Mouse (Mus musculus) liver, adult 2 months (tissue): ENCODE results near the gene Gramd4. TPM values are rescaled to one million over a fixed set of nuclear protein-coding genes. Genes with fewer than 3 reads are reported as not detected.
"Not testable (repeated sequence)": the region's sequence is repeated elsewhere in the genome, so short reads cannot be mapped to it uniquely, and the experiment has no call there.

Experiments used
- DNase-seq: peaks from one replicate; pipeline ENCODE4 v3.0.0-alpha.2; 2011; ENCODE audit warnings: low read depth, low spot score; ENCODE audit errors: extremely low read depth
- H3K27ac ChIP-seq: fragments of 200-500 bp; replicated peaks from 2 replicates; pipeline ENCODE4 v1.5.1; 2012; ENCODE audit warnings: low read depth, mild to moderate bottlenecking, control low read depth, inconsistent platforms, low read length; ENCODE audit not compliant: insufficient read depth
- H3K27me3 ChIP-seq: fragments of 200-500 bp; 2 replicates; pipeline ENCODE4 v1.6.1; 2012; ENCODE audit warnings: mild to moderate bottlenecking, moderate library complexity, low read length, inconsistent platforms; ENCODE audit not compliant: control insufficient read depth, insufficient read depth
- H3K36me3 ChIP-seq: fragments of 200-500 bp; 2 replicates; pipeline ENCODE4 v1.6.1; 2012; ENCODE audit warnings: low read length, inconsistent platforms; ENCODE audit not compliant: control insufficient read depth, insufficient read depth
- H3K4me1 ChIP-seq: fragments of 200-500 bp; 2 replicates; pipeline ENCODE4 v1.6.1; 2011; ENCODE audit warnings: low read length; ENCODE audit not compliant: control insufficient read depth, insufficient read depth
- H3K4me3 ChIP-seq: fragments of 200-500 bp; 2 replicates; pipeline ENCODE4 v1.5.1; 2011; ENCODE audit warnings: low read depth, mild to moderate bottlenecking, control low read depth, low read length, moderate library complexity; ENCODE audit not compliant: insufficient read depth
- H3K79me2 ChIP-seq: fragments of 200-500 bp; 2 replicates; pipeline ENCODE4 v1.6.1; 2012; ENCODE audit warnings: inconsistent platforms, mild to moderate bottlenecking, low read length, moderate library complexity; ENCODE audit not compliant: control insufficient read depth, insufficient read depth
- H3K9ac ChIP-seq: fragments of 200-500 bp; 2 replicates; pipeline ENCODE4 v1.6.1; 2012; ENCODE audit warnings: low read depth, mild to moderate bottlenecking, control low read depth, inconsistent platforms, low read length
- CTCF ChIP-seq: fragments of 200-500 bp; IDR thresholded peaks from 2 replicates; pipeline ENCODE4 v1.5.1; 2011; ENCODE audit warnings: low read depth, low read length, control low read depth
- POLR2A ChIP-seq: fragments of 200-500 bp; IDR thresholded peaks from 2 replicates; pipeline ENCODE4 v1.6.1; 2011; ENCODE audit warnings: low read length, control low read depth; ENCODE audit not compliant: insufficient read depth; ENCODE audit errors: extremely low read depth
- WGBS: fragments of 180-500 bp; shearing (Covaris S2); methylation state at CpG from one replicate; pipeline ENCODE4 v1.1.7; 2018; 5-methylcytosine and 5-hydroxymethylcytosine counted together
- polyA plus RNA-seq: library from polyadenylated mRNA; depleted of rRNA; stranded (reverse); fragments of >200 nt; gene quantifications from 2 replicates; pipeline ENCODE4 v1.2.3, GENCODE M21; 2012
- total RNA-seq: library from RNA; depleted of rRNA; stranded (reverse); fragments of >200 nt; gene quantifications from 2 replicates; pipeline ENCODE4 v1.2.3, GENCODE M21; 2014

The Gramd4 gene
- total and polyA plus RNA-seq, 2 experiments, result 2.4 to 6.0 TPM

DNA sequence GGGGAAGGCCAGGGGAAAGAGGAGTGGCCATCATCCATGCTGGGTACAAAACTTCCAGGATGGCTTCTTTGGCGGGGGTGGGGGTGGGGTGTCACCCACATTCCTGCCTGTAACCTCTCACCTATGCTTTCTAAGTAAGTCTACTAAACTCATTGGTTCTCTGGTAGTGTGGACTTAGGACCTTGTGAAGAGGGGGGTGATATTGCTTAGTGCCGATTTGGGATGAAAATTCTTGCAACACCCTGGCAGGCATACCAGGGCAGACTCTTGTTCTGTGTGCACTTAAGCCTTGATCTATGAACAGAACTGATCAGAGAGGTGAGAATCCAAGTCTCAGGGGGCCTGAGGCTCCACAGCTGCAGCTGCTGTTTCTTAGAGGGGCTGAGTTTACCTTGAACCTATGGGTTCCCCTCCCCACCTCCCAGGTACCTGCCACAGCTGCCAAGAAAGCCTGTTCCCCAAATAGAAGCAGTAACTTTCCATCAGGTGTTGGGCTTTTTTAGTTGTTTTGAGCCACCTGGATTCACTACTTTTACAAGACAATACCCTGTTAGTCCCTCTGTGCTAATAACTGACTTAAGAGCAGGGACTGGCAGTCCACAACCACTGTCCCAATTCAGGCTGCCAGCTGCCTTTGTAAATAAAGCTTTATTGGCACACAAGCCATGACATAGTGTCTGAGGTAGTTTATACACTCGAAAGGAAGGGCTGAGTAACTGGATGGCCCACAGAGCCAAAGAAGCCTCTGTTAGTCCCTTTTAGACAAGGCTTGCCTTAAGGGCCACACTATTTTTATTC is 118.0 kb downstream of the Gramd4 start:
- DNase-seq, result peak; percentile 95
- Histone ChIP-seq H3K4me3 (no peak overlapping the region), H3K79me2 (no peaks in the 10 kb centered on the region), H3K9ac (no peak overlapping the region), H3K27ac (peak overlapping the region; percentile 52; the same call in 1 of the 2 replicates), H3K36me3 (no peaks in the 10 kb centered on the region), H3K27me3 (no peaks in the 10 kb centered on the region), H3K4me1 (peaks cover 24% of the 10 kb centered on the region)
- WGBS, result 20% methylated on average over 3 of the region's 3 CpGs
- TF ChIP-seq POLR2A (no peak), CTCF (no peak)

DNA sequence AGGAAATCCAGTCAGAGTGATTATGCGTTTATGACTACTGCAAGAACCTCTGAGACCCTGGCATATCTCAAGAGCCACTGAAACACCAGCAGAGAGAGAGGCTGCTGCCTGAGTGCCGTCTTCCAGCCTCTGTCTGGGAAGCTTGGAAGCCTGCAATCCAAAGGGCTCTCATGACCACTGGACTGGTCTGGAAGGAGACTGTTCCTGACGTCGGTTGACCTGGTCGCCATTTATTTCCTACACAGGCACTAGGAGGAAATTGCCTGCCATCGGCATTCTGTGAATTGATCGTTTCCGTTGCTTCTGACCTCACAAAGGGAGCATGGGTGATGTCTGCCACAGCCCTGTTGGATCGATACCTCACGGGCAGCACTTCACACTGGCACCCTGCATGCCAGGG is 118.7 kb downstream of the Gramd4 start:
- Histone ChIP-seq H3K79me2 (no peaks in the 10 kb centered on the region), H3K9ac (no peak overlapping the region), H3K27me3 (no peaks in the 10 kb centered on the region), H3K36me3 (no peaks in the 10 kb centered on the region), H3K4me1 (peaks cover 24% of the 10 kb centered on the region), H3K4me3 (no peak overlapping the region), H3K27ac (no peak overlapping the region)
- WGBS, result 55% methylated on average over 10 of the region's 10 CpGs
- peak; percentile 68 for DNase-seq
- TF ChIP-seq POLR2A, result no peak
- TF ChIP-seq CTCF, result no peak

DNA sequence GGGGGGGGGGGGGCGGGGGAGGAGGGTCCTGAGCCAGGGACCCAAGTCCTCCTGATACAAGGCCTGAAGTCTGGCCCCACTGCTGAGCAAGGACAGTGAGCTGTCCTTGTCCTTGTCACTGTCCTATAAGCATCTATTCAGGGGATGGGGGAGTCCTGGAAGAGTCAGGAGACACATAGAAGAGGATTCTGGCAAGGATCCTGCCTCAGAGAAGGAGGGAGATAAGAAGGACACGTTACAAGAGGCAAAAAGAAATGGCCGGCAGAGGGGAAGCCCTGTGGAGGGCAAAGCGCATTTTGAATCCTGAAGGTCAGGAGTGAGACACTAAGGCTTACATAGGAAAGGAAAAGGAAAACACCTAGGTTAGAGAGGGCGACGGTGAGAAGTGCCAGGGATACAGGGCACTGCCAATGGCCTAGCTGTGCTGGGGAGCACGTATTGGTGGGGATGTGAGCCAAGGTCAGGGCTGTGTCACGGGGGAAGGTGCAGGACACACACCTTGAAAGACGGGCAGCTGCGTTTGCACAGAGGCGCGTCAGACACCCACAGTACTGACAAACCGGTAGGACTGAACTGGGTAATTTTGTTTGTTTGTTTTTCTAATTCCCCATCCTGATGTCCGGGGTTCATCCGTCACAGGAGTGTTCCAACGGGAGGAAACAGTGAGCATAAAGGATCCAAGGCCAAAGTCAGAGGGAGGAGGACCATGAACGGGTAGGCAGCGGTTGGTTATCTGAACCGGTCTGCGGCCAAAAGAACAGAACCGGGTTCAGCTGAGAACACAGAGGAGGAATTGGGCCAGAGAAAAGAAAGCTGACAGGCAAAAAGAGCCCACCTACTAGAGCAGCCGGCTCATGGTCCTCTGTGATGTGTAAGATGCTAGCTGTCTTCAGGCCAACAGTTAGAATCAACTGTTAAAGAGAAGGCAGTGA is 119.5 kb downstream of the Gramd4 start:
- no peaks in the 10 kb centered on the region for H3K36me3 ChIP-seq
- no peak overlapping the region for H3K4me3 ChIP-seq
- H3K4me1 ChIP-seq, result peaks cover 24% of the 10 kb centered on the region
- TF ChIP-seq POLR2A (no peak), CTCF (no peak)
- 16% methylated on average over 22 of the region's 22 CpGs for WGBS
- H3K27ac ChIP-seq, result no peak overlapping the region
- no peaks in the 10 kb centered on the region for H3K79me2 ChIP-seq
- H3K9ac ChIP-seq, result no peak overlapping the region
- peak; percentile 70 for DNase-seq
- H3K27me3 ChIP-seq, result no peaks in the 10 kb centered on the region

DNA sequence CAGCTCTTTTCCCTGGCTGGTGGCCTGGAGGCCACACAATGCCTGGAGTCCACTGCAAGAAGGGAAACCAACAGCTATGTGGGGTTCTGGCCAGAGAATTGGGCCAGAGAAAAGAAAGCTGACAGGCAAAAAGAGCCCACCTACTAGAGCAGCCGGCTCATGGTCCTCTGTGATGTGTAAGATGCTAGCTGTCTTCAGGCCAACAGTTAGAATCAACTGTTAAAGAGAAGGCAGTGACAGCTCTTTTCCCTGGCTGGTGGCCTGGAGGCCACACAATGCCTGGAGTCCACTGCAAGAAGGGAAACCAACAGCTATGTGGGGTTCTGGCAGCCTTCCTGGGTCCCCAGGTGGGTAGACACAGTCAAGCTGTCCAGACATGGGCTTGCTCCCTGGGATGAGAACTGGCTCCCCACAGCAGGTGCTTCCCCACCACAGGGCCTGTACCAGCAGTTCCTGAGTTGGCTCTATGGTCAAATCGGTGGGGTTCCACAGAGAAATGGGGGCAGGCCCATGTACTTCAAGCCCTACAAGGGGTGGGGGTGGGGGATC is 120.3 kb downstream of the Gramd4 start:
- not testable (repeated sequence) for H3K4me3 ChIP-seq, H3K27ac ChIP-seq, H3K9ac ChIP-seq, DNase-seq, H3K36me3 ChIP-seq, H3K79me2 ChIP-seq, H3K27me3 ChIP-seq
- WGBS, result 81% methylated on average over 2 of the region's 2 CpGs
- H3K4me1 ChIP-seq, result peaks cover 21% of the 10 kb centered on the region

DNA sequence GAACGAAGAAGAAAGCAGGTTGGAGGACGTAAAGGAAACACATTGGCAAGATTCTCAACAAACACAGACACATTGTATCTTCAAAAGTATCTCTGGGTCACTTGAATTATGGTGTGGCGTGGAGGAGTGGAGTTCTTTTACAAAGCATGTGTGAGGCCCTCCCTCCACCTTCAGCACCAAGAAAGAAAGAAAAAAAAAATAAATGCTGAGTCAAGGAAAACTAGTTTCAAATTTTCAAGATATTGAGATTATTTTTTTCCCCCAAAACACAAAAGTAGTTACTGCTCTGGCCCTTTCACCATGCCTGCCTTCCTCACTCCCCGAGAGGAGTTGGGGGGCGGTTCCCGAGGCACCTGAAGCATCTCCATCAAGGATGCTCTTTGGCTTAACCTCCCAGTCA is 121.1 kb downstream of the Gramd4 start:
- Histone ChIP-seq H3K27ac (no peak overlapping the region), H3K79me2 (no peaks in the 10 kb centered on the region), H3K36me3 (no peaks in the 10 kb centered on the region), H3K4me1 (peaks cover 20% of the 10 kb centered on the region), H3K4me3 (no peak overlapping the region), H3K9ac (no peak overlapping the region), H3K27me3 (no peaks in the 10 kb centered on the region)
- 95% methylated on average over 6 of the region's 6 CpGs for WGBS
- no peak for DNase-seq
- TF ChIP-seq POLR2A (no peak), CTCF (no peak)
